Mouse (Mus musculus) gastrocnemius, postnatal 10 days (tissue): ENCODE data around the gene Galr2. TPM values are rescaled to one million over a fixed set of nuclear protein-coding genes. Genes with fewer than 3 reads are reported as not detected.

Experiments
- DNase-seq: peaks from one replicate; pipeline ENCODE4 v3.0.0; 2021; ENCODE audit warnings: mixed read lengths
- long read RNA-seq, 2 experiments: library from polyadenylated mRNA; stranded (forward); transcript quantifications; one replicate each; pipeline ENCODE4 v2.0.0; 2021
- total RNA-seq, 2 experiments: library from RNA; stranded (reverse); gene quantifications; 2 replicates each; pipeline ENCODE4 v1.2.3; 2021

Gene Galr2
- total RNA-seq = under 1 TPM; 0.66 to 0.84 TPM
- long read RNA-seq, experiment 1, partial matches to known transcripts = 0 of 3 reads
- long read RNA-seq, experiment 1, other reads (novel, unspliced or antisense) = 0 of 3 reads
- long read RNA-seq, experiment 2, partial matches to known transcripts = 0 of 4 reads
- long read RNA-seq, experiment 2, other reads (novel, unspliced or antisense) = 1 of 4 reads

GRCm38 (mm10) chr11:116280751-116281663 lies at the start of gene Galr2:
Gene Galr2, plus strand, starts transcription at chr11:116280939.
- no peak for DNase-seq

- DNase-seq = no peak
These were observed 48.3 kb upstream of the Galr2 start for GRCm38 (mm10) chr11:116232427-116232826.

GRCm38 (mm10) chr11:116234901-116235300 lies 45.8 kb upstream of the Galr2 start:
- no peak for DNase-seq

- DNase-seq = peak; percentile 23
These were observed 42.9 kb upstream of the Galr2 start, which contains the start of gene Evpl for GRCm38 (mm10) chr11:116237742-116238395. Gene Evpl, minus strand, starts transcription at chr11:116238077.

- no peak for DNase-seq
These were observed 40.9 kb upstream of the Galr2 start for GRCm38 (mm10) chr11:116239797-116240196.

DNA sequence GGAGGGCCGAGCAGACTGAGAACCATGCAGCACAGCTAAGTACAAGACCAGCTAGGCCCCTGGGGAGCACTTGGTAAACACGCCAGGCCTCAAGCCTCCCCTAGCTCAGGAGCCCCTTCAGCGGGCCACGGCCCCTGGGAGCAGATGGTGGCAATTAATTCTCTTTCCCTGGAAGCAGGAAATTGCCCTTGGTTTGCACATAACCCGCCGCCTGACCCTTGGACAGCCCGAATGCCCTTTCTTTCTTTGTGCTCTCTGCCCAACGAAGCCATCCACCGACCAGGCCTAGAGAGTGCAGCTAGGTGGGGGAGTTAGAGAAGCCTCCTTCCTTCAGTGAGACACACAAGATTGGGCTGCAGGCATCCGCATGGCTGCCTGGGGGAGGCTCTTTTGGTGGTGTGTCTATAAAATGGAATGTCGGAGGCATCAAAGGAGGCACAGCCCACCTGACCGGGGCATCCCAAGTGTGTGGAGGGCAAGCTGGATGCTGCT lies 38.9 kb upstream of the Galr2 start:
- no peak for DNase-seq

DNA sequence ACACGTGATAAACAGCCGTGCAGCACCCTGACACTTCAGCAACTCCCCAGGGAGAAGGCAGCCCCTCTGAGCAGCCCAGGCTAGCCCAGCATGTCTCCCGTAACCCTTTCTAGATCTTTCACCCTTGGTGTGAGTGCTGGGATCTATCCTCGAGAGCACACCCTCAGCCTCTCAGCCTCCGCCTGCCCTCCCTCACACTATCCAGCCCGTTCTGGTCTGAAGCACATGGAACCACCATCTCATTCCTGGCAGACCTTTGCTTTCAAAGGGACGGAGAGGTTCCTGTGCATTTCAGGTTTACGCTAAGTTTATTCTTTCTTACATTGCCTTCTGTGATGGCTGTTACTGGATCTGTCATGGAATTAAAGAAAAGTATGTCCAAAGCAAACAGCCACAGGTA lies 36.2 kb upstream of the Galr2 start:
- DNase-seq = no peak

DNA sequence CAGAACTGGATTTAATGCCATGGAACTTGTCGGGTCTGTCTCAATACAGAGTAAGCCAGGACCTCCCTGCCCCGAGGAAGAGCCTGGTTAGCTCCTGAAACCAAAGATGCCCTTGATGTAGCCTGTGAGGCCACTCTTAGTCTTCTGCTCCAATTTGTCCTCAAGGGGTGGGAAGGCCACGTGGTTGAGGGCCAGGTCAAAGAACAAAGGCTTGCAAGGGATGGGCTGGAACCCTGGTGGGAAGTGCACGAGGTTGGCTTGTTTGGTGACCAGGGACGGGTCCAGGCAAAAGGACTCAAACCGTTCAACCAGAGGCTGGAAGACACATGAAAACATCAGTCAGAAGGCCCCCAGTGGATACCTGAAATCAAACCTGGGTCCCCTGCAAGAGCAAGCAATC lies 35.1 kb upstream of the Galr2 start:
- DNase-seq = no peak

DNA sequence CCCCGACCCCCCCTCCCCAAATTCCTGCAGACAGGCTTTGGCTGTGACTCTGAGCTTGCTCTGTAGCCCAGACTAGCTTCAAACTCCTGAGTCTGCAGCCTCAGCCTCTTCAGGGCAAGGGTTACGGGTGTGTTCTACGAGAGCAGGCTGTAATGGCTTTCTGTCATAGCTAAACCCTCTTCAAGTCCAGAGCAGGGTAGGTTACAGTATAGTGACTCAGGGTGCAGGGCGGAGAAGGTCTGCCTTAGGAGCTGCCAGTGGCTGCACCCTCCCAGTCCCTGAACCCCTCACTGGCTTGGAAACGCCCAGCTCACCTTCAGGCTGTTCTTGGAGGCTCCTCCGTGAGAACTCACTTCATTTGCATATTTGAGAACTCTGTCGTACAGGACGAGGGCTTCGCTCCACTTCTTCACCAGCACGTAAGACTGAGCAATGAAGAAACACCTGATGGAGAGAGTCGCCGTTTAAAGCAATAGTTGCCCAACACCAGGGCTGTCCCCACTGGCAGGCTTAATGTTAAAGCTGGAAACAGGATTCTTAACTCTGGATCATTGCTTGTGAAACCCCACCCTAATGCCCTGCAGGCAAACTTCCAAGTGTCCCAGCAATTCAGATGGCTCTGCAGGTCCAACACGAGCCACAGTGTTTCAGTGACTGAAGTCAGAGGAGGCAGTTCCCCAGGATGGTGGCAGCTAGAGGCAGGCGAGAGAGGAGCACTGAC lies 33.1 kb upstream of the Galr2 start:
- no peak for DNase-seq

DNA sequence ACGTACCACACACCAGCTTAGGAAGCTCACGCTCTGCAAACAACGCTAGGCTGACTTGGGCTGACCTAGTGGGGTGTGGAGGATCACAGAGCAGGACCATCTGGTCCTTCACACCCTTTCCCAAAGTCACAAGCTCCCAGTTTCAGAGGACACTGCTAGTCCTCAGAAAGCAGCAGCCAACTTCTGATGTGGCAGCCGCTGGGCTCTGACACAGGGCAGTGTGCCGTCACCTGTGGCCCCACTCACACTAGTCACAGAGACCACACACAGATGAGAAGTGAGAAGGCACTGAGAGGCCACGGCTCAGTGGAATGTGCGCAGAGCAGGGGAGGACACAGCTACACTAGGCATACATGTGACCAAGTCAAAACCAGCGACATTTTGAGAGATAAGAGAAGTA lies 29.8 kb upstream of the Galr2 start:
- DNase-seq = no peak

GRCm38 (mm10) chr11:116253076-116253600 lies 27.6 kb upstream of the Galr2 start:
- no peak for DNase-seq

- DNase-seq = no peak
These were observed 26.1 kb upstream of the Galr2 start for GRCm38 (mm10) chr11:116254627-116255026.

GRCm38 (mm10) chr11:116255090-116255981 lies 25.4 kb upstream of the Galr2 start:
- no peak for DNase-seq

GRCm38 (mm10) chr11:116255982-116256675 lies 24.6 kb upstream of the Galr2 start:
- no peak for DNase-seq

GRCm38 (mm10) chr11:116259461-116259860 lies 21.3 kb upstream of the Galr2 start:
- no peak for DNase-seq

- DNase-seq = no peak
These were observed 20.5 kb upstream of the Galr2 start for GRCm38 (mm10) chr11:116260259-116260658.

DNA sequence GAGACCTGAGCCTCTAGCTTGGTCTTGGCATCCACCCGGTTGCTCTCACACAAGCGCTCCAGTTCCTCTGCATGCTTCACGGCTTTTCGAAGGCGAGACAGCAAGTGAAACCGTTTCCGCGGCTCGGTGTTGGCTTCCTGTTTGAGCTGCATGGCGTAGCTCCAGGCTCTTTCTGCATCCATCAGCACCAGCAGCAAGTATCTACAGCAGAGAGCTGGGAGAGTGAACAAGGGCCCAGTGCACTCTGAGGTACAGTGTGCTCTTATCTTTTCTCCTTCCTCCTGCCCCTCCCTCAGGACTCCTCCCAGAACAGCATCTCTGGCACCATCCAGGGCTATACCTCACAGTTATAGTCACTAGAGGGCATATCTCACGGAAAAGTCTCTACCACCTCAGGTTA lies 15.4 kb upstream of the Galr2 start:
- DNase-seq = no peak

- no peak for DNase-seq
These were observed 14.9 kb upstream of the Galr2 start for GRCm38 (mm10) chr11:116265850-116266249.

DNA sequence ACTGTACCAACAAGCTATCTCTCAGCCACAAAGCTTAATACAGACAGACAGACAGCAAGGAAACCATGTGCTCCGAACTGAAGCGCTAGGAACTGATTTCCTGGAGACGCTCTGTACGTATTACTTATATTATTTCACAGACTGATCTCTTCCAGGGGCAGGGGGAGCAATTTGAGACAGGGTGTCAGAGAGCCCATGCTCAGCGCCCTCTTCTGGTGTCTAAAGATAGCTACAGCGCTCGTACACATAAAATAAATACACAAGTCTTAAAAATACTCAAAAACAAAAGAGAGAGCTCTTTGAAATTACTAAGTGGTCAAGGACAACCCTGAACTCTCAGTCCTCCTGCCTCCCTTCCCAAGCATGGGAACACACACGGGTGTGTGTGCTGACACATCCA lies 13.1 kb upstream of the Galr2 start:
- no peak for DNase-seq

DNA sequence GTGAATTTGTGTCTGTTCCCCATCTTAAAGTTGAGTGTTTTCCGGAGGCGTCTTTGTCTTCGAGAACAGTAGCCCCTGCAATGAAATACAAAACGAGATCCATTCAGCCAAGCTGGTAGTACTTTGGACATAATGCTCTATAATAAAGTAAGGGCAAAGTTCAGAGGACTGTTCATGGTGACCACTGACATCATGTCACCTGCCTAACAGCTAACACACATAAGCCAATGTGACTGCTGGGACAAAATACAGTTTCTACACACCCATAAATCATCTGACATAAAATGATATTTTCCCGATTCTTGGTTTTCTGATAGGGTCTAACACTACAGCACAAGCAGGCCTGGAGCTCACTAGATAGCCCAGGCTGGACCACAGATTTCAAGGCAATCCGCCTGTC lies 12.4 kb upstream of the Galr2 start:
- no peak for DNase-seq
